Mouse (Mus musculus) left cerebral cortex, postnatal 14 days (tissue): ENCODE data around the gene Clec1a. TPM values are rescaled to one million over a fixed set of nuclear protein-coding genes. Genes with fewer than 3 reads are reported as not detected.

Source experiments
- DNase-seq, 2 experiments: peaks; one replicate each; pipeline ENCODE4 v3.0.0; 2021 to 2022; ENCODE audit warnings: low spot score in 2 of 2, mixed read lengths in 1 of 2
- intact Hi-C: fragments of 180-260 bp; cut with DNase I; formaldehyde crosslinking; loops from one replicate; pipeline ENCODE4 v1.15.1; 2025
- total RNA-seq, 2 experiments: library from RNA; stranded (reverse); gene quantifications; 2 replicates each; pipeline ENCODE4 v1.2.3; 2021

Clec1a gene
- total RNA-seq, 2 experiments from 2014 or later: 1.4 to 2.1 TPM

DNA sequence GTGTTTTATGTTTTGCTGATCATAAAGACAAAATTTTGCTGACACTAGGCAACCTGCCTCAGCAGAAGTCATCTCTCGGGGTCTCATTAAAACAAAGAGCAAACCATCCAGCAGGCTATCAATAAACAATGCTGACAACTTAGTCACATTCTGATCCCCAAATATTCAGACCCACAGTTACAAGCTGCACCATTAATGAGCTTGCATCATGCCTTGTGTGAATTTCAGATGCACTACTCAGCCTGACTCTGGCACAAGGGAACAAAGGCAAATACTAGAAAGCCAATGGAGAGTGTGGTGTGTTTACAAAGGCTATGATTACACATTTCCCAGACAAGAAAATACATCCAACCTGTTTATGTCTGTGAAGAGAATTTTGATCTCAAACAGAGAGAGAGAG lies 37.6 kb downstream of the Clec1a start:
- intact Hi-C loops: no loop called here
- DNase-seq: no peak

- DNase-seq: no peak
- intact Hi-C loops: no loop called here
These were observed 43.2 kb downstream of the Clec1a start, which contains the start of gene Clec9a for GRCm38 (mm10) chr6:129408562-129408961. Gene Clec9a, plus strand, starts transcription at chr6:129408862.

DNA sequence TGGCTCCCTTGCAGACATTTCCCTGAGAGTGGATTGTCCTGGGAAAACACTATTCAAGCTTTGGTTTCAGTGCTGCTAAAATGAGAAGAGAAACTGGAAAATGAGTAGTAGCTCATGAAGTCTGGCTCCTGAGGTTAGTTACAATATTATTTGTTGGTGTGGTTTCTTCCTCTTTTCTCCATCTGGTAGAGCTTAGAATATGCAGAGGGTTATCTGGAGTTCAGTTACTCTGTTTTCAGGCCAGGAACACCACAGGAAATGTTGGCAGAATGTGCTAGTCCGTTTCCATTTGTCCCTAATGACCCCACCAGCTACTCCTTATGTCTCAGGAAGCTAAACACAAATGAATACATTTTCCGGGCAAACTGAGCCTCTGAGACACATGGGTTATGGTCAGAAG lies 44.5 kb downstream of the Clec1a start:
- intact Hi-C loops: no loop called here
- no peak for DNase-seq

DNA sequence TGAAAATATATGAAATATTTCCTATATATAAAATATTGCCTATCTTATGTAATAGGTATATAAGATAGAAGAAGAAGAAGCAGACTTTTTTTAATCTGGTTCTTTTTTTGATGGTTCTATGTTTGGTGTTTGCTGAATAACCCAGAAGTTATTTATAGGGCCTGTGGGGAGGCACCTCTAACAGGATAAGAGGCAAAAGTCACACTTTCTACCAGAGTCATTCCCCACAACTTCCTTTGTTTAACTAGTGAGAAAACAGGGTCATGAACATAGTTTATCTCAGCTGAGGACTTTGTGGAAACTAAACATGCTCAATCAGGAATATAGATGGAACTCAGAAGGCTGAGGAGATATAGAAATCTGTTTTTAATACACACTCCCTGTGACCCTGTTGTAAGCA lies 45.8 kb downstream of the Clec1a start:
- intact Hi-C loops: no loop called here
- DNase-seq: no peak

- DNase-seq: no peak
- intact Hi-C loops: no loop called here
These were observed 48.4 kb downstream of the Clec1a start for GRCm38 (mm10) chr6:129403391-129403790.

DNA sequence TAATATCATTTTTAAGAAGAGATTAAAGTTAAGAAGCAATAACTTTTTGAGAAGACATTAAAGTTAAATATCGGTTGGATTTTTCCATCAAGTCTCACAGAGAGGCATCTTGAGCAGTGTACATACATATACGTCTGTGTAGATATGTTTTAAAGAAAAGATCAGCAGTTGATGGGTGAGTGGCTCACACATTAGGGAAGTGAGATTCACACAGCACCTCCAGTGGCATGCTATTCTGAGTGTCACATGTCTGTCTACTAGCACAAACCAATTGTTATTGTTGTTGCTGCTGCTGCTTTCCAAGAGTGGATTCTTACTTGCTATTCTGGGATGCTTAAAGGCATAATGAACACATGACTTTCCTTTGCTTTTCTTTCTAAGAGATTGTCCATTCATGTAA lies 49.4 kb downstream of the Clec1a start:
- intact Hi-C loops: no loop called here
- DNase-seq: no peak

- intact Hi-C loops: no loop called here
- DNase-seq: no peak
These were observed 51.9 kb downstream of the Clec1a start for GRCm38 (mm10) chr6:129399945-129400344.

- intact Hi-C loops: no loop called here
- DNase-seq: no peak
These were observed 54.8 kb downstream of the Clec1a start, which contains the start of gene Clec1b for GRCm38 (mm10) chr6:129396997-129397396. Gene Clec1b, plus strand, starts transcription at chr6:129397297.

DNA sequence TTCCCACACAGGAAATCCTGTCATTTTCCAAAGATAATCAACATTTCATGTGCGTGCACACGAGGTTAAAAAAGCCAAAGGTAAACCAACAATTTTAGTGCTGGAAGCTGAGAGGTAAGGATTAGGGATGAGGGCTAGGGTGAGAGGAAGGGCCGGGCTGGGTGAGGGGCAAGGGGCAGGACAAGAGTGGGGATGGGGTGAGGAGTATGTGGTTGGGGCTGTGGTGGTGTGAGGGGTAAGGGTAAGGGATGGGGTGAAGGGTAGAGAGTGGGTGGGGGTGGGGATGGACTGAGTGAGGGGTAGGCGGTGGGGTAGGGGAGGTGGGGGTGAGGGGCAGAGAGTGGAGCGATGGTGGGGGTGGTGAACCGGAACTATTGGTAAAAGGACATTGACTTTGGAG lies 58.1 kb downstream of the Clec1a start:
- intact Hi-C loops: loop anchor here (1.0 to 2.0 kb wide), 3 partner anchors 83 to 166 kb away; no protein-coding TSS in a partner anchor
- no peak for DNase-seq

DNA sequence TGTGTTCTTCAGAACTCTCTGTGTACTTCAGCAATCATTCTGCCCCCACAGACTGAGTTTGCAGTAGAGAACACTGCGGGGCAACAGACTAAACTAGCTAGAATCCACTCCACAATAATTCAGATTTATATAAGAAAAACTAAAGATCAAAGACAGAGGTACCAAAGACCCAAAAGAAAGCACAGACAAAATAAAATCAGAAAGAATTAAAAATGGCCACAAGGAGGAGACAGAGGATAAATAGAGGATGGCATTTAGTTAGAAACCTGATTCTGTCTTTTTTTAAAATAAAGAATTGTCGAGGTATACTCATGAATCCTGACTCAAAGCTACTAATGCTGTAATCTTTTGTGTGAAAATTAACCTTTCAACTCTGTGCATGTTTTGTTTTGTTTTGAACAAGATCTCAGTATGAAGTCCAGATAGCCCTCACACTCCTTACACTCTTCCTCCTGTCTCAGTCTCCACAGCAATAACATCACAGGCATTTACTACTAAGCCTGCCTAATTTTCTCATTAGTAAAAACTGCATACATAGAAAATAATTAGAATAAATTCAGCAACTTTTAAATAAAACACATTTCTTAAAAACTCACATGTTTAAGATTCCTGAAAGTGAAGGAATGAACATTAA lies 58.6 kb downstream of the Clec1a start:
- DNase-seq: peak in 1 of 2 experiments; percentile 37
- intact Hi-C loops: loop anchor here (1.0 to 2.0 kb wide), 2 partner anchors 124 to 166 kb away; no protein-coding TSS in a partner anchor

- DNase-seq: no peak
- intact Hi-C loops: no loop called here
These were observed 66.0 kb downstream of the Clec1a start, which contains the start of gene Clec12b for GRCm38 (mm10) chr6:129385774-129386173. Gene Clec12b, minus strand, starts transcription at chr6:129385874.

DNA sequence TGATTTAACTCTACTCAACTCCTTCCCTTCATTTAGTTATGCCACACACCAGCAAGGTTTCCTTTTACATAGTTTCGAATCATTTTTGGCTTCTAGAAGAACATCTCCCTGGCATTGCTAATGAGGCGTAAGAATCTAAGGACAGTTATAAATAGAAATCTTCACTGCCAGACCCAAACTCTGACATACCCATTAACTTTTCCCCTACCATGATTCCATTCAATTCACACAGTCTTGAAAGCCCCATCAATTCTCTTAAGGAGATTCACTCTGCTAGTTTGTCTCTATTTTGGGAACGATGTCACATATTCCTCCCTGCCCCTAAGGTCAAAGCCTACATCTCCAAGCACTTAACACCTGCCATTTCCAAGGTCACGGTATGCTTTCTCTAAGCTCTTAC lies 66.8 kb downstream of the Clec1a start:
- intact Hi-C loops: no loop called here
- DNase-seq: no peak

DNA sequence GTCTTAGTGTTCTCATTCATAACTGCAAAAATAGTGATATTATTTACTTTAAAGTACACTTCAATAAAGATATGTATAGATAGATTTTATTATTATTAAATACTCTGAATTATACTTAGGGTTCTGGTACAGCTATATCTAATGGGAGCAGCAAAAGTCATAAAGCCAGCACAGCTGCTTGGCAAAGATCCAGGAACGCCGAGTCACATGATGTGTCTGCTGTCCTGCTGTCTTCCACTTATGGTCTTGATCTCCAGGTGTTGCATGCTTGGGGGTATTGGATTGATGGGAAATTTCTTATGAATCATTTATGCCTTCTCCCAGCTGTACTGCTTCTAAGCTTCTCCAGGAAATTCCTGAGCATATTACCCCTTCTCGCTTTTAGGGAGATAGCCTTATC lies 68.3 kb downstream of the Clec1a start:
- intact Hi-C loops: no loop called here
- no peak for DNase-seq

GRCm38 (mm10) chr6:129381736-129382135 lies 70.1 kb downstream of the Clec1a start:
- no peak for DNase-seq
- intact Hi-C loops: no loop called here

DNA sequence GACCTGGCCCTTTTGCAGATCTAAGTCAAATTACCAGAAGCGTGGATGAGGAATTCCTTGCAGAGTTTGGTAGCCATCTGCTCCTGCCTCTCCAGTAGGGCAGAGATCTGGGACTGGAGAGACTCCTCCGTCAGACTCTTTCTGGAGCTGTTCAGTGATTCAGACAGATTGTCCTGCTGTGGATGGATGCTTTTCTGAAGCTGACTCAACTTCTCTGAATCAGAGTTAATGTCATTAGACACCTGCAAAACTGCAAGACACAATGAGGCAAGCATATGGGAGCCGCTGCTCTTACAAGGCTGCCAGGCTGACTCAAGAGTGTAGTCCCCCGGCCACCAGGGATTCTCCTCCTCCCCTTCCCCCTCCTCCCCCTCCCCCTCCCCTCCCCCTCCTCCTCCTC lies 71.3 kb downstream of the Clec1a start:
- DNase-seq: peak in 1 of 2 experiments; percentile 2

GRCm38 (mm10) chr6:129374937-129375471 lies 76.8 kb downstream of the Clec1a start:
- intact Hi-C loops: no loop called here
- no peak for DNase-seq

More for the DNA sequence above, 71.3 kb downstream of the Clec1a start:
- intact Hi-C loops: no loop called here

Other genes with a start within 250 kb of the Clec1a start
- gene Cd69, start 176.6 kb downstream of the Clec1a start, total RNA-seq: not detected
- gene 4922502D21Rik, start 120.2 kb downstream of the Clec1a start, total RNA-seq: not detected
- under 1 TPM in 1 of 2 experiments, not detected in 1; 0.25 TPM for gene Clec12a, start 109.3 kb downstream of the Clec1a start, total RNA-seq
- gene Clec12b, start 66.1 kb downstream of the Clec1a start, total RNA-seq: not detected
- gene Clec1b, start 54.7 kb downstream of the Clec1a start, total RNA-seq: under 1 TPM in 1 of 2 experiments, not detected in 1; 0.46 TPM
- not detected for gene Clec9a, start 43.1 kb downstream of the Clec1a start, total RNA-seq
- not detected for gene Olr1, start 55.2 kb upstream of the Clec1a start, total RNA-seq
- not detected for gene Tmem52b, start 60.6 kb upstream of the Clec1a start, total RNA-seq
- 100 to 1,000 TPM; 576 to 580 TPM for gene Gabarapl1, start 81.2 kb upstream of the Clec1a start, total RNA-seq
- gene Klre1, start 125.9 kb upstream of the Clec1a start, total RNA-seq: not detected
- under 1 TPM in 1 of 2 experiments, not detected in 1; 0.49 TPM for gene Klrd1, start 139.8 kb upstream of the Clec1a start, total RNA-seq
- gene Klrk1, start 171.9 kb upstream of the Clec1a start, total RNA-seq: not detected
- not detected for gene Klrc3, start 191.3 kb upstream of the Clec1a start, total RNA-seq
- not detected for gene Klrc2, start 208.7 kb upstream of the Clec1a start, total RNA-seq
- gene Klrc1, start 227.0 kb upstream of the Clec1a start, total RNA-seq: not detected